Mouse (Mus musculus) brain, embryonic 14.5 days (tissue): ENCODE measurements at regions not wholly inside any gene's neighbourhood (a gene's known extent, or its start where the extent isn't known, plus 50 kb on each side); places are given as distances from the start of the nearest gene placed in this dataset.

Source experiments
- CTCF ChIP-seq: fragments of 200-500 bp; IDR thresholded peaks from 2 replicates; pipeline ENCODE4 v1.5.1; 2012; ENCODE audit warnings: inconsistent platforms, mild to moderate bottlenecking, moderate library complexity, borderline replicate concordance; ENCODE audit not compliant: insufficient read depth, insufficient read length; ENCODE audit errors: extremely low read depth
- POLR2A ChIP-seq: fragments of 200-500 bp; IDR thresholded peaks from 2 replicates; pipeline ENCODE4 v1.6.1; 2012; ENCODE audit warnings: mild to moderate bottlenecking, inconsistent platforms, borderline replicate concordance; ENCODE audit not compliant: poor library complexity, insufficient read depth, insufficient read length, severe bottlenecking; ENCODE audit errors: extremely low read depth

DNA sequence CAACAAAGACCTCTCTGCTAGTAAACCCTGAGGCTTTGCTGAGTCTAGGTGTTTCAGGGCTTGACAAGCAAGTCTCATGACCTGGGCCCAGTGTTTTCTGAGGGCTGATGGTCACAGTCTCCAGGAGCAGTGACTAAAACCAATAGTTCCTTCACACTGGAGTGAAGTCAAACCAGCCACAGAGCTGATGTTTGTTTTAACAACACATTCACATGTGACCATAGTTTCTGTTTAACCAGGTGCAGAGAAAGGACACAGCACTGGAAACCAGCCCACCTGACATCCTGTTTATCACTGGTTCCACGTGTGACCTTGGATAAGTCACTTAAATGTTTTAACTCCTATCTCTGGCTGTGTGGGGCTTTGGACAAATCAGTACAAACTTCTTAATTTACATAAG is 180.3 kb upstream of the Cpeb2 start:
- no peak for TF ChIP-seq CTCF
- TF ChIP-seq POLR2A: no peak
